Mouse (Mus musculus): ENCODE measurements at regions not wholly inside any gene's neighbourhood (a gene's known extent, or its start where the extent isn't known, plus 50 kb on each side); places are given as distances from the start of the nearest gene placed in this dataset.

DNA sequence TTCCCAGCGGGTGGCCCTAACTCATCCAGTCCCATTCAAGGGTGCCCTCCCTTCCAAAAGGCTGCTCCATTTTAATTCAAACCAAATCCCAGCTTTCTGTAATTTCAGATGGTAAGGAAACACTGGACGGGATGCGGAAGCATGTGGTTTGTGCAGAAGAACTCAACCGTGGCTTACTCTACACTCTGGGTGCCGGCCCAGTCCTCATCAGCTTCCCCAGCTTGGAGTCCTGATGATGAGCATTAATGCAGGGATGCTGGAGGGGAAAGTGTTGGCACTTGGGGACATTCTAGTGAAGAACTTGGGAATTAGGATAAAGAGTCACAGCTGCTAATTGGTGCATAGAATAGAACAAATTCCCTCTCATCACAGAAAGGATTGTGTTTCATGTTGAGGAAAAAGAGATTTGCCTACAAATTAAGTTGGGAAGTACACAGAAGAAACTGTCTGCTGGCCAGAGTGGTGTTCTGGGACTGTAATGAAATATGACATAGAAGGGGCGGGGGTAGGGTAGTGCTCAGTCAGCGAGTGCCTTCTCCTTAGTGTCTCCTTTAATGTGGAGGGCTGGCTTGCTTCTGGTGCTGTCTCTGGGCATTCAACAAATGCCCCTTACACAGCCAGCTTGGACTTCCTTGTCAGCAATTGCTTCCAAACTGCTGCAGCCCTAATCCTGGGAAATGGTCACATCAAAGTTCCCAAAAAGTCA, 285.0 kb upstream of the Bmper start:
- ATAC-seq (replicated peaks; ENCODE audit: low FRiP score, low TSS enrichment, poor library complexity, severe bottlenecking): no peak

DNA sequence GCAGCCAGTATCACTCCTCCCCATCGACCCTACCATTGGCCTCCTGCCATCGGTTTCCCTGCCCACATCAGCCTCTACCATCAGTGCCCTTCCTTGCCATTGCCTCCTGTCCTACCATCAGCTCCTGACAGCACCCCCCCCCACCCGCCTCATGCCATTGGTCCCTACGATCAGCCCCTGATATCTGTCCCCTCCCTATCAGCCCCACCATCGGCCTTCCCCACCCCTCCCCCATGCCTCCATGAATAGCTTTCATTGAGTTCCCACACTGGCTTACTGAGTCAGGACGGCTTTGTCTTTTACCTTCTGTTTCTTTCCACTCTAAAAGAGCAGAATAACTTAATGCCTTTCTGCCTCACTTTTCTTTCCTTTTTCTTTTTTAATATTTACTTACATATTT, 277.9 kb upstream of the Bmper start:
- ATAC-seq (replicated peaks; ENCODE audit: low FRiP score, low TSS enrichment, poor library complexity, severe bottlenecking): no peak

DNA sequence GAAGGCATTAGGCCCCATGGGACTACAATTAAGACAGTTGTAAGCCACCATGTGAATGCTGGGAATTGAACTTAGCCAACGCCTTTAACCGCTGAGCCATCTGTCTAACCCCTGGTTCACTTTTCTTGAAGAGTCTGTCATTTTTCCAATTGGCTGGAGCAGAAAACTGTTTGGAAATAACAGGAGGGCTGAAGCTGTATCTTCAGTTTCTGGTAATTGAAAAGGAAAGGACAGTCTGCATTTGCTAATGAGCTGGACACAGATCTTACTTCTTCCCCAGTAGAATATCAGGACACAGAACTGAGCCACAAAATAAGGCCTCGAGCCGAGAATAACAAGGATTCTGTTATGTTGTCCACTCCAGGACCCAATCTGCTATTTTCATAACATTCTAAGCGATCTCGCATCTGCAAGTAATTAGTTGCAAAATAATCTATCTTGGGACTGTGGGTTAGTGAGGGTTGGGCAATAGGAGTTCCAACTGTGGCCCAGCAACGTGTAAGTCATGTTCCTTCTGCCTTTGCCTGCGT, 277.4 kb upstream of the Bmper start:
- ATAC-seq (replicated peaks; ENCODE audit: low FRiP score, low TSS enrichment, poor library complexity, severe bottlenecking): no peak

DNA sequence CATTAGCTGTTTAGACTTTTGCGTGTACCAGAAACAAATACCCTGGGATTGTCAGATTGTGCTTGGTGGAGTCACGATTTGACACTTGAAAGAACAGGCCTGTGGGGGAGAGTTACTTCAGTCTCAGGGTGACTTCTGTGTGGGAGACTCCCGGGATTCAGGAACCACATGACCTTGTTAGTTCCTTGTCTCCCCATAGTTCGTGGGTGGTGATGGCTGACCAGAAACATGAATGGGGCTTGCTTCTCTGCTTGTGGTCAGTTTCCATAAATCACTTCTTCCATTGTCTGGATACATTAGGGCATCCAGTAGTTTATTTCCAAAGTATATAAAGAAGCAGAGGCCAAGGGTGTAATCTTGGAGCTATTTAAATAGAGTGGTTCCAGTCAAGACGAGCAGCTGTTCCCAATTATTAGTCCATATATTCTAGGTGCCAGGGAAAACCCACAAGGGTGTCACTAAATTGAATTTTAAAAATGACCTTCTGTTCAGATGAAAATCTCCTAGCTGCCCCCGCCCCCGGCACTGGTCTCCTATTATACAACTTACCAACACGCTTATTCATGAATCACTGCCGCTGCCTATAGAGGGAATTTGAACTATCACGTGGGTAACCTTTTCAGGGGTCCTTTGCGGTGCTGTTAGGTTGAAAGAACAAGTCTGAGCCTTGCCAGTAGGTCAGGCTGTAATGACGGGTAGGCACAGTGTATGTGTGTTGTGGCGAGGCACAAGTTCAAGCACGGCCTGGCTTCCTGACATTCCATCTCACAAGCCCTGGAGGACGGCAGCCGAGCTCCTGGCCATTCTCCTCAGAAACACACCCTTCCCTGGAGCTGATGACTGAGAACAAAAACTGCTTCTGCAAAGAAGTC, 270.1 kb upstream of the Bmper start:
- no peak for ATAC-seq (replicated peaks; ENCODE audit: low FRiP score, low TSS enrichment, poor library complexity, severe bottlenecking)

DNA sequence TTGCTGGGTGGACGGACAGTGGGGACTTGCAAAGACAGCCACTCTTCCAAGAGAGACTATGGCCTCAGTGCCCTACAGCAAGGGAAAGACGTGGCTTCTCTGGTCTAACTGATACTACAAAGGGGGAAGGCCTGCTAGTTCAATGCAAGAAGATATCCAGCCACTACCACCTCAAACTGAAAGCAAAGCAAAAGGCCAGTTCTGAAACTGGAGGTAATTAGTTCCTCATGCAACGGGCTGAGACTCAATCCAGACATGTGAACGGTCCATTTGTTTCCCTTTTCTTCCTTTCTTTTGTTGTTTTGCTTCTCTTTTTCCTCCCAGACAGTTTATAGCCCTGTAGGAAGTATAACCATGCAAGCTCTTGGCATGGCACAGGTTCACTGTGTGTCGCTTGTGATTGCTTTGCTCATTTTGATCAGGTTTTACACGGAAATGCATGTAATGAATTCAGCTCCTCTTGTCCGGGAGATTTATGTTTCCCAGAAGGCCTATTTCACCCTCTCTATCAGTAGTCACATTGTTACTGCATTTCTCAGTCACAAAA, 260.5 kb upstream of the Bmper start:
- ATAC-seq (replicated peaks; ENCODE audit: low FRiP score, low TSS enrichment, poor library complexity, severe bottlenecking): no peak

DNA sequence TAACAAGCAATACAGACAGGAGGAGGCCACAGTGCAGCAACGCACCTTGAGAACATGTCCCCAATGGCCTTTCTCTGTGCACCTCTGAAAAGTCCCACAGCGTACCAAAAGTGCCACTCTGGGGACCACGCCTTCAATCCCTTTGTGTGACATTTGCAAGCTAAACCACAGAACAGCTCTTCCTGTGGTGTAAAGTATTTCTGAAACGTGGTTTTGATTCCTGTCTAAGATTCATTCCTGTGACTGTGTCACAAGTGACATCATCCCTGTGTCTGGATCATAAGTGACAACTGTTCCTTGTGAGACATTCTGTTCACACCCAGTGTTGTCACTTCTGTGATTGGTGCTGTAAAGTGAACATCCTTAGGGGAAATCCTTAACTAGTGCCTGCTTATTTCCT, 251.6 kb upstream of the Bmper start:
- ATAC-seq (replicated peaks; ENCODE audit: low FRiP score, low TSS enrichment, poor library complexity, severe bottlenecking): no peak

DNA sequence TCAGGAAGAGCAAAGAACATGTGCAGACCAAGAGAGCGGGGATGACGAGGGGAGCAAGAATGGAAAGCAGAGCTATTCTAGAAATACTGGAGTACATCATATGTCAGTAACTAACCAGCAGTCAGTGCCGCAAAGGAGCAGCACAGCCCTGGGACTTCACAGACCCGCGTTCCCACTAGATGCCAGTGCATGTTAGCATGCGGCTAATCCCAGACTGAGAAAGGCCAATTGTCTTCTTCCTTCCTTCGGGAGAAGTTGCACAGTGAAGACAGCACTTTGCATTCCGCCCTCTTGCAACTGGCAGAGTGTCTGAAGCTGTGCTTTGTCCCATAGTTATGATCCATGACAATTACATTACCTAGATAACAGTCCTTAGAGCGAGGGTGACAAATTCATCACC, 246.1 kb upstream of the Bmper start:
- no peak for ATAC-seq (replicated peaks; ENCODE audit: low FRiP score, low TSS enrichment, poor library complexity, severe bottlenecking)

DNA sequence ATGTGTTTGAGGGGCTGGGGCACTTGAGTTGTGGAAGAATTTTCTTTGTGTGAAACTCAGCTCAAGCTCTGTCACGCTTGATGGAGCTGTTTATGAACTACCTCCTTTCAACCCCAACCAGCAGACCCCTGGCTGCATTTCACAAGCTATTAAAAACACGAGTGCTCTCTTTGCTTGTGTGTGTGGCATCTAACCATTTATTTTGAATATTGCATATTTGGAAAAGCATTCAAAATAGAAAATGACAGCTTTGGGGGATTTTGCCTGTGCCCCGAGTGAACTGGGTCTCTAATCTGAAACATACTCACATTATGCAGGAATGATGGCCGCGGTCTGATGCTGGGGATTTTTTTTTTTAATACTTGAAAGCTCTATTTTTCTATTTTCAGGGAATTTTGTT, 243.2 kb upstream of the Bmper start:
- no peak for ATAC-seq (replicated peaks; ENCODE audit: low FRiP score, low TSS enrichment, poor library complexity, severe bottlenecking)

DNA sequence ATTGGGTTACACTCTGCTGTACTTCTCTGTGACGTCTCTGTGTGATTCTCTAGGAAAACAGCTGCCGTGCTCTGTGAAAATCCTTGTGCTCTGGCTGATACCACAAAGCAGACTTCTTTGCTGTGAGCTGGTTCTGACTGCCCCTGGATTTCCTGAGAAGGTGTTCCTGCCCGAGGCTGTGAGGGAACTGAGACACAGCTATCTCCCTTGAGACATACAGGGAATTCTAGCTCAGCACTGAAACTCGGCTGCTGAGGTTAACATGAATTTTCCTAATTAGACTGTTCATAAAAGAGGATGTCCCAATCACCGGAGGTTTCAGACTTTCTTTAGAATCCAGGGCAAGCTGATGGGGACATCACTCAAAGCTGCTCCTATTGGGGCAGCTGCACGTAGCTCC, 233.4 kb upstream of the Bmper start:
- ATAC-seq (replicated peaks; ENCODE audit: low FRiP score, low TSS enrichment, poor library complexity, severe bottlenecking): no peak

DNA sequence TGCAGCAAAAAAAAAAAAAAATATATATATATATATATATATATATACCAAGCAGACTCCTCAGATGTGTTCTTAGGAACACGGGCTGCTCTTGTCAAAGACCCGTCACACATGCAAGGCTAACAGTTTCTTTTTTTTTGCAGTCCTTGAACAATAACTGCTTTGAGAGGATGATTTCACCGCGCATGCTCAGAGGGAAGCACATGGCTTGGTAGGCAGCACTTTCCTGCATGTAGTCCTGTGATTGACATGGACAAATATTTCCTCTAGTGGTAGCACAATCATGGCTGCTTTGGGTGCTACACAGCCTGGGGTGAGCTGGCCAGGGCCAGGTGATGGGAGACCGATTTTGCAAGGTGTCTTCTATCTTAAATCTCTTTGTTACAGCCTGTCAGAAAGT, 229.3 kb upstream of the Bmper start:
- no peak for ATAC-seq (replicated peaks; ENCODE audit: low FRiP score, low TSS enrichment, poor library complexity, severe bottlenecking)

DNA sequence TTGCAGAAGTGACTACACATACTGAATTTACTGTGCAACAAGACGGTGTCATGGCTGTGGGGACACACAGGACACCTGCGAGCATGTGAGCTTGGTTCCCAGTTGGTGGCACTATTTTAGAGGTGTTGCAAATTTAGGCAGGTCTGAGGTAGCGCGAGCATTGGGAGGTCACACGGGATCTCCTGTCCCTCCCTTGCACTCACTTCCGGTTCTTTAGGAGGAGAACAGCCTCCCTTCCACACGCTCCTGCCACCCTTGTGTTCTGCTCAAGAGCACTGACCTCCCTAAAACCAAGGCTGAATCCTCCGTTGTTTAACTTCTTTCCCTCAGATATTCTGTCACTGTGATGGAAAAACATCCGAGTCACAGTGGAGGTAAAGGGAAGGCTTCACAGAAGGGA, 227.3 kb upstream of the Bmper start:
- no peak for ATAC-seq (replicated peaks; ENCODE audit: low FRiP score, low TSS enrichment, poor library complexity, severe bottlenecking)

DNA sequence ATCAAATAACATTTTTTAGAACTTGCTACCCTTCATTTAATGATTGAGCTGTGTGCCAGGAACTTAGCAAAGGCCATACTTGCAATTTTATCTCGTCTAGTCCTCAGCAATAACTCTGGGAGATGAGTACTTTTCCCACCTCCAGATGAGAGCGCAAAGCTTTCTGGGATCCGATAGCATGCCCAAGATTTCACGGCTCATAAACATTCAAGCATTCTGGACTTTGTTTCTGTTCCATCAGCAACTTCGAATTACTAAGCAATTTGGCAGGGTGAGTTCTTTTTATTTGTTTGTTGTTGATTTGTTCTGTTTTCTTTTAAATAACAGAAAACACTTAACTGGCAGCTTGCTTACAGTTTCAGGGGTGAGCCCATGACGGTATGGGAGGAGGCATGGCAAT, 224.6 kb upstream of the Bmper start:
- no peak for ATAC-seq (replicated peaks; ENCODE audit: low FRiP score, low TSS enrichment, poor library complexity, severe bottlenecking)

DNA sequence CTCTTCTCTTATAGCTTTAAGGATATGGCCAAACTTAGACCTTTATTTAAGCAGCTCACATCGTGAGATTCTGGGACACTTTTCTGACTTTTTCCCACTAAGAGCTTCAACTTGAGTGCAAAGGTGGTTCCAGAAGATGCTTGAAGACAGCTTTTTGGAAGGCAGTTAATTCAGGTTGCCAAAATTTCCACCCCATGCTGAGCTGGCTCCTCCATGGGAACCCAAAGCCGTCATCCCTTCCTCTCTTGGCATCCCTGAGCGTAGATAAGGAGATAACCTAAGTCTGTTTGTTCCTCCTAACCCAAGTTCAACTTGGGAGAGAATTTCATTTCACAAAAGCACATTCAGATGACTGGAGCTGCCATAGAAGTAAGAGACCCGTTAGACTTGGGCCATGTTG, 223.7 kb upstream of the Bmper start:
- ATAC-seq (replicated peaks; ENCODE audit: low FRiP score, low TSS enrichment, poor library complexity, severe bottlenecking): no peak

DNA sequence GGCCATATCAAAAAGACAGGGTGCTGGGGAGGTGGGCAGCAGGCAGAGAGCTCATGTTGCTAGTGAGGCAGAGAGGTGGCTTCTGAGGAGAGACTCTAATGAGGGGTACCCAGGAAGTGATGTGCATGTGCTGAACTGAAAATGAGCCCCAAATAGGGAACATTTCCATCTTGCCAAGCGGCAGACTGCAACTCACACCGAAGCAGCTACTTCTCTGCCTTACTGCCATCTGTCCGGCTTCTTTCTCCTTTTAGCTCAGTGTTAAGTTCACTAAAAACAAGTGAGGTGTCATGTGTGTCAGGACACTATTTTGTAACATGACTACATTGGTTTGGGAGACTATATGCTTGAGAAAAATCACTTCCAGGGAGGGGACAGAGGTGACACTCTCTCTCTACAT, 222.7 kb upstream of the Bmper start:
- ATAC-seq (replicated peaks; ENCODE audit: low FRiP score, low TSS enrichment, poor library complexity, severe bottlenecking): no peak

DNA sequence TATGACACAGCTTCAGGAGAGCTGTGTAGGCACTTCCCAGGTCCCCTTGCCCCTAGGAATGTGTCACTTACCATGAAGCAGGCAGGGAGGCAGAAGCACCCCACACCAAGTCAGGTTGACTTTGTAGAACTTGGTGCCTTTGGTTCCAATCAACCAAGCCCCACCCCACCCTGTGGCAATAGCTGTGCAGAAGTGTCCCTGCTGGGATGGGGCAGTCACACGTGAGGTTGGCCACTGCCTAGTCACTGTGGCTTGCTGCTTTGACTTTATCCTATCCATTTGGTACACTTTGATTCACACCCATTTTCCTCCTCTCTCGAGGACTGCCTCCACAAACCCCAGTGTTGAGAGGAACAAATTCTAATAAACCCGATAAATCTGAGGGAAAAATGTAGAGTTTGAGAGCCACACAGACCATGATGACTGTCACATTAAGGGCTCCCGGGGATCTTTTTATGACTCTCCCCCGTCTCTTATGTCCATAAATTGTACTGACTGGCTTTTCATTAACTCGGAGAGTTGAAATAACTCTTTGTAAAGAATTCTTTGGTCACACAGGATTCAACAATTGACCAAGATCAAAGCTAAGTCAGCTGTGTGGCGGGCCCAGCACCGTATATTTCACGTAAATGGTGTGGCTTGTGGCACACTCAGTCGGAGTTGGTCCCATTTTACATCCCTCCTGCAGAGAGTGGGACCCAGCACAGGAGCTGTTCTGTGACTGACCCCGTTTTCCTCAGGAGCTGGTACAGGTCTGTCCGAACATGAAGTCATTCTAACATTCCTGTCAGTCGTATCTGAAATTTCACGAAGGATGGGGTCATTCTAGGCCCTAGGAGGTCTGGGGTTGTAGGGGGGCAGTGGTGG, 219.4 kb upstream of the Bmper start:
- no peak for ATAC-seq (replicated peaks; ENCODE audit: low FRiP score, low TSS enrichment, poor library complexity, severe bottlenecking)

DNA sequence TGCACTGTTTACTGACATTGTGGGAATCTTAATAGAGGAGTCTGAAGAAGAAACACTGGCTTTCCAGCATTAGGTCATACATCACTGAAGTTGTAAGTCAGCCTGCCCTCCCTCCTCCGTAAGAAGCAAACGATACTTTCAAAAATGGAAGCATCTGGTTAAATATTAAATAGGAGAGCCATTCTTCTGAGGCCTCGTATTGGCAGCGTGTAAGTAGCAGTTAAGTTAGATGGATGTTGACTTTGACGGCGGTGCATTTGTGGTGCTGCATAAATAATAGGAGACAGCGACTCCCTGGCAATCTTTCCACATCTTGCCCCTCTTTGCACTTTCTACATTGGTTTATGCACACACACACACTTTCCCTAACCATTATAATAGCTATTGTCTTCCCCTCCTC, 217.9 kb upstream of the Bmper start:
- no peak for ATAC-seq (replicated peaks; ENCODE audit: low FRiP score, low TSS enrichment, poor library complexity, severe bottlenecking)

DNA sequence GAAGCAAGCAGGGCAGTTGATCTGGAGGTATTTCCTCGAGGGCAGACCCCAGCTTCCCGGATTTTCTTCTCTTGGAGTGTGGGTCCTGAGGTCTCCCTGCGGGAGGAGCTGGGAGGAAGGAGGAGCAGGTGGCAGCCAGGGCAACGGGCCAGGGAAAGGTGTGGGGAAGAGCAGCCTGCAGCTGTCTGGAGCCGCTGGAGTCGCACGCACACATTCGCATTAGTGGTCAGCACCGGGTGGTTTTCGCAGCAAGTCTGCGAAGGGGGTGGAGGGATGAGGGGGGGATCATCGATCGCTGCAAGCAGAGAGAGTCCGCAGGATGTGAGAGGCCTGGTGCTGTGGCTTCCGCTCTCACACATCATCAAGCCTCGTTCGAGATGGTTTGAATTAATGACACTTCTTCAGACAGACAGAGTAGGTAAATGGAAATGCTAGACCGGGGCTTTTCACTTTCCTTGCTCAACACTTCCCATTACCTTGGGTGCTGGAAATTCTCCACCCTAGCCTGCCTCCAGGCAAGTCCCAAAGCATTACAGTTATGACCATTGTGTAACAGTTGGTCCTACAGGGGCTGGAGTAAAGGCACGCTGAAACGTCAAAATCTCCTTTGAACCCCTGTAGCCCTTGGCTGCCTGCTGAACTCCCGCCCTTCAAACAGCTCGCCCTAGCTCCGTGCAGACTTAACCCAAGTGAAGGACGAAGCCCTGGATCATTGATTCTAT, 213.3 kb upstream of the Bmper start:
- ATAC-seq (replicated peaks; ENCODE audit: low FRiP score, low TSS enrichment, poor library complexity, severe bottlenecking): no peak

DNA sequence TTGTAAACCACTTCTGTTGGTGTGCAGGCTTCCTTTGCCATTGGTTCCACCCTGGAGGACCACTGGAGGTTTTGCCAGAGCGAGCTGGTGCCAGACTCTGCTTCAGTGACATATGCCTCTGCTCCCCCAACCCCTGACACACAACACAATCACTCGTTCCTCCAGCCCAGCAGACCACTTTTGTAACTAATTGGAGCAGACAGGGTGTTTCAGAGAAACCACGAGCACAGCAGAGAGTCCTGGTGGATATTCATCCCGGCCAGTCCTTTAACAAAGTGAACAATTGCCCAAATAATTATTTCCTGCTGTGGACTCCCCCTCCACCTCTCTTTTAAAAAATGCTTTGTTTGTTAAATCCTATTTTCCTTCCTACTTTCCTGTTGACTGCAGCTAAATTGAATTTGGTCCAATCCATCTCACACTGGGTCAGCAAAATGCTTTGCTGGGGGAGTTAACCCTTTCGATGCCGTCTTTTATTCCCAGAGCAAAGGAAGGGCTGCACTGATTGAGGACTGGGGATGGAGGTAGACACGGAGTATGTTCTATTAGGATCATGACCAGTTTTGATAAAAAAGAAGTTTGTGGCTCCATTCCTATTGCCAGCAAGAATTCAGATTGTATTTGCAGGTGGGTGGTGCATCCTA, 211.4 kb upstream of the Bmper start:
- ATAC-seq (replicated peaks; ENCODE audit: low FRiP score, low TSS enrichment, poor library complexity, severe bottlenecking): no peak

DNA sequence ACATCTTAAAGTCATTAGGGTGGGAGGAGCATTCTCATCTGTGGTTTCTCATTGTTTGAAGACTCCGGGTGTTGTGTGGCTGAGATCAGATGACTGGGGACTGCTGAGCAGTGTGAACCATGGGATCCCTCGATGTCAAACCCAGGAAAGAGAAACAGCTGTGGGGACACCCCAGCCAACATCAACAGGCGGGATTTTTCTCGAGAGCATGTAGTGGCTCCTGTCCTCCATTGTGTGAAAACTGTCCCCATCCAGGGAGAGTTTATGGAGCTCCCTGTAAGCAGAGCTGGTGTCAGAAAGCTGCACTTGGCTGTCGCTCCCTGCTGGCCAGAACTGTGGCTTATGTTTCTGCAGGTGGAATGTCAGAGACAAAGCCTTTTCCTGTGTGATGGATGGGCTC, 210.7 kb upstream of the Bmper start:
- no peak for ATAC-seq (replicated peaks; ENCODE audit: low FRiP score, low TSS enrichment, poor library complexity, severe bottlenecking)

Data from megakaryocyte-erythroid progenitor cell, adult 5-6 weeks (primary cell).